Mouse (Mus musculus): ENCODE results near the gene Pigt. TPM values are rescaled to one million over a fixed set of nuclear protein-coding genes. Genes with fewer than 3 reads are reported as not detected.

The Pigt gene
- total and polyA plus RNA-seq, 2 experiments from 2014 or later: 116 to 134 TPM

- WGBS: 86% methylated on average over 8 of the region's 8 CpGs
- no peak overlapping the region for H3K27ac ChIP-seq
Observed at GRCm38 (mm10) chr2:164458535-164458934, 38.8 kb upstream of the Pigt start.

GRCm38 (mm10) chr2:164460745-164461551 is 36.4 kb upstream of the Pigt start, which contains the start of gene Gm20458:
Gene Gm20458, plus strand, starts transcription at chr2:164460967.
- Histone ChIP-seq H3K36me3 (ENCODE audit: insufficient read depth, low read length) (peaks cover 24% of the 10 kb centered on the region), H3K9me3 (ENCODE audit: low read length) (no peaks in the 10 kb centered on the region), H3K9ac (replicated peaks; ENCODE audit: low read length) (peak within 1 kb of the TSS; percentile 84), H3K27ac (peak within 1 kb of the TSS; percentile 93), H3K27me3 (ENCODE audit: insufficient read depth, low read length) (no peaks in the 10 kb centered on the region), H3K4me3 (ENCODE audit: low read length) (peak within 1 kb of the TSS; percentile 75), H3K4me2 (ENCODE audit: low read depth, low read length) (peak within 1 kb of the TSS; percentile 83), H3K4me1 (ENCODE audit: insufficient read depth, low read length) (peaks cover 5% of the 10 kb centered on the region; the same call in 1 of the 2 replicates)
- ATAC-seq (peak; percentile 99), DNase-seq (ENCODE audit: low spot score) (peak; percentile 99)
- under 1% methylated on average over 72 of the region's 79 CpGs for WGBS
- TF ChIP-seq CTCF (IDR thresholded peaks at IDR 0.05; ENCODE audit: low read depth): peak; percentile 87

More at GRCm38 (mm10) chr2:164458535-164458934, 38.8 kb upstream of the Pigt start:
- Histone ChIP-seq H3K4me3 (ENCODE audit: low read length) (no peak overlapping the region), H3K36me3 (ENCODE audit: insufficient read depth, low read length) (0 out of 2 replicates have a peak, but pooled peaks cover 6% of the 10 kb centered on the region), H3K27me3 (ENCODE audit: insufficient read depth, low read length) (no peaks in the 10 kb centered on the region), H3K9ac (replicated peaks; ENCODE audit: low read length) (no peak overlapping the region), H3K4me2 (ENCODE audit: low read depth, low read length) (no peak overlapping the region), H3K4me1 (ENCODE audit: insufficient read depth, low read length) (peaks cover 5% of the 10 kb centered on the region; the same call in 1 of the 2 replicates), H3K9me3 (ENCODE audit: low read length) (no peaks in the 10 kb centered on the region)
- TF ChIP-seq CTCF (IDR thresholded peaks at IDR 0.05; ENCODE audit: low read depth): no peak
- ATAC-seq: no peak
- no peak for DNase-seq (ENCODE audit: low spot score)

GRCm38 (mm10) chr2:164465161-164465560 is 32.2 kb upstream of the Pigt start:
- Histone ChIP-seq H3K9ac (replicated peaks; ENCODE audit: low read length) (no peak overlapping the region), H3K9me3 (ENCODE audit: low read length) (no peaks in the 10 kb centered on the region), H3K4me3 (ENCODE audit: low read length) (no peak overlapping the region), H3K27ac (no peak overlapping the region), H3K36me3 (ENCODE audit: insufficient read depth, low read length) (peaks cover 33% of the 10 kb centered on the region), H3K27me3 (ENCODE audit: insufficient read depth, low read length) (no peaks in the 10 kb centered on the region), H3K4me2 (ENCODE audit: low read depth, low read length) (no peak overlapping the region), H3K4me1 (ENCODE audit: insufficient read depth, low read length) (0 out of 2 replicates have a peak, but pooled peaks cover 5% of the 10 kb centered on the region)
- no peak for ATAC-seq
- no peak for DNase-seq (ENCODE audit: low spot score)
- TF ChIP-seq CTCF (IDR thresholded peaks at IDR 0.05; ENCODE audit: low read depth): no peak

GRCm38 (mm10) chr2:164466787-164467186 is 30.5 kb upstream of the Pigt start:
- no peak for DNase-seq (ENCODE audit: low spot score)
- TF ChIP-seq CTCF (IDR thresholded peaks at IDR 0.05; ENCODE audit: low read depth): no peak
- no peak for ATAC-seq
- 88% methylated on average over 5 of the region's 5 CpGs for WGBS
- Histone ChIP-seq H3K4me3 (ENCODE audit: low read length) (no peak overlapping the region), H3K4me1 (ENCODE audit: insufficient read depth, low read length) (0 out of 2 replicates have a peak, but pooled peaks cover 4% of the 10 kb centered on the region), H3K9ac (replicated peaks; ENCODE audit: low read length) (no peak overlapping the region), H3K9me3 (ENCODE audit: low read length) (no peaks in the 10 kb centered on the region), H3K27me3 (ENCODE audit: insufficient read depth, low read length) (no peaks in the 10 kb centered on the region), H3K36me3 (ENCODE audit: insufficient read depth, low read length) (peaks cover 33% of the 10 kb centered on the region), H3K27ac (no peak overlapping the region), H3K4me2 (ENCODE audit: low read depth, low read length) (no peak overlapping the region)

- Histone ChIP-seq H3K4me3 (ENCODE audit: low read length) (no peak overlapping the region), H3K4me2 (ENCODE audit: low read depth, low read length) (no peak overlapping the region), H3K4me1 (ENCODE audit: insufficient read depth, low read length) (no peaks in the 10 kb centered on the region), H3K36me3 (ENCODE audit: insufficient read depth, low read length) (peaks cover 32% of the 10 kb centered on the region), H3K9me3 (ENCODE audit: low read length) (no peaks in the 10 kb centered on the region), H3K27ac (no peak overlapping the region), H3K27me3 (ENCODE audit: insufficient read depth, low read length) (no peaks in the 10 kb centered on the region), H3K9ac (replicated peaks; ENCODE audit: low read length) (no peak overlapping the region)
- ATAC-seq (no peak), DNase-seq (ENCODE audit: low spot score) (peak; percentile 71)
- peak; percentile 70 for TF ChIP-seq CTCF (IDR thresholded peaks at IDR 0.05; ENCODE audit: low read depth)
- WGBS: 36% methylated on average over 10 of the region's 10 CpGs
Observed at GRCm38 (mm10) chr2:164470254-164470653, 27.1 kb upstream of the Pigt start.

- Histone ChIP-seq H3K9me3 (ENCODE audit: low read length) (no peaks in the 10 kb centered on the region), H3K27me3 (ENCODE audit: insufficient read depth, low read length) (no peaks in the 10 kb centered on the region), H3K4me1 (ENCODE audit: insufficient read depth, low read length) (no peaks in the 10 kb centered on the region), H3K4me2 (ENCODE audit: low read depth, low read length) (no peak within 1 kb of the TSS), H3K27ac (no peak within 1 kb of the TSS), H3K36me3 (ENCODE audit: insufficient read depth, low read length) (peaks cover 26% of the 10 kb centered on the region), H3K9ac (replicated peaks; ENCODE audit: low read length) (no peak within 1 kb of the TSS), H3K4me3 (ENCODE audit: low read length) (no peak within 1 kb of the TSS)
- 87% methylated on average over 6 of the region's 6 CpGs for WGBS
- ATAC-seq: no peak
- DNase-seq (ENCODE audit: low spot score): no peak
- TF ChIP-seq CTCF (IDR thresholded peaks at IDR 0.05; ENCODE audit: low read depth): no peak
Observed at GRCm38 (mm10) chr2:164473624-164474023, 23.7 kb upstream of the Pigt start, which contains the start of gene Trp53tg5. Gene Trp53tg5, minus strand, starts transcription at chr2:164473724.
